Mouse (Mus musculus): ENCODE measurements around the gene Mknk2.

The Mknk2 gene

GRCm38 (mm10) chr10:80669737-80670485 lies 8.0 kb downstream of the Mknk2 start:
- peak; percentile 74 for DNase-seq

GRCm38 (mm10) chr10:80669018-80669417 lies 8.9 kb downstream of the Mknk2 start:
- no peak for DNase-seq

DNA sequence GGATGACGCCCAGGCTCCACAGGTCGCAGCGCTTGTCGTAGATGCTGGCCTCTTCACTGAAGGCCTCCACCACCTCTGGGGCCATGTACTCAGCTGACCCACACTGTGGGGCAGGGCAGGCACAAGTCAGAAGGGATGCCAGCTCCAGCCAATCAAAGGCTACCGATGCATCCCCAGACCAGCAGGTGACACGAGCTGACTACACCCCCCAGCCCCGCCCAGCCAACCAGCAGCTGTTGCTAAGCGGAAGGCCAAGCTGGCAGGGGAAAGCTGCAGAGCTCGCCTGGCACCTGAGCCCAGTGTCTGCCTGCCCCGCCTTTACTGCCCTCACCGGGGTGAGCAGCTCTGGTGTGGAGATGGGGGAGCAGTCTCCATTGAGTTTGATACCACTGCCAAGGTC lies 9.3 kb downstream of the Mknk2 start:
- no peak for DNase-seq

DNA sequence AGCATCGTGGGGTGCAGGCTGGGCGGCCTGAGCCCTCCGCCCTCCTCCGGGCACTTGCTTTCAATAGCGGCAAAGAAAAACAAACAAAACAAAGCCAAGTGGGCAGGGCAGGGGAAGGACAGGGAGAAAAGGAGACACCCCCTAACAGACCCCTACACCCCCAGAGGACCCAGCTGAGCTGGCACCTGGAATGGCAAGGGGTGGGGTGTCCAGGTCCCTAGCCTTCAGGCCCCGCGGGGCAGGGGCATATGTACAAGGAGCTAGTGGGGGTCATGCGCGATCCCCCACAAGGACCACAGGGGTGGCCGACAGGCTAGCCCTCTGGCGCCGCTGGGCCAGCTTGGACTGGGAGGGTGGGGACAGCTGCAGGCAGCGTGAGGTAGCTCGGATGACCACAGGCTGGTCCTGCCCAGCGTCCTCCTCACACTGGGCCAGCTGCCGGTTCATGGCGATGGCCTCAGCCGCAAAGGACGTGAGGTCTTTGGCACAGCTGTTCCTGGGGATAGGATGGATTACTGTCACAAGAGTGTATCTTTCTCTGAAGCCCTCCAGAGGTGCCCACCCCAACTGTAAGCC lies 11.0 kb downstream of the Mknk2 start:
- no peak for DNase-seq

- no peak for DNase-seq
Observed at GRCm38 (mm10) chr10:80665981-80666733, 11.8 kb downstream of the Mknk2 start.

DNA sequence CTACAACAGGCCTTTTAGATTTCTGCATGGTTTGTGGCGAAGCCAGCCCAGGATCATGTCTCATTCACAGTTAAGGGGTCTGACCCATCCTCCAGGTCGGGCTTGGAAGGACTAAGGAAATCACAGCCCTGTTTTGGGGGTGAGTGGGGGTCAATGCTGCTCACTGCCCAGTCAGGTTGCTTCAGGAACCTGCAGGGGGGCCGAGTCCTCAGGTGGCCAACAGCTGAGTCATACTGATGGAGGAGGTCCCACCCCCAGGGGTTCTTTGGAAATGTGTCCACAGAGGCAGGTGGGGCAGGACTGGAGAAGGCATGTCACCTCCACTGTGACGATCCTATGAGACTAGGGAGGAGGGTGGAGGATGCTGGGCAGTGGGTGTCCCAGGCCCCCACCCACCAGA lies 12.5 kb downstream of the Mknk2 start:
- DNase-seq = no peak

DNA sequence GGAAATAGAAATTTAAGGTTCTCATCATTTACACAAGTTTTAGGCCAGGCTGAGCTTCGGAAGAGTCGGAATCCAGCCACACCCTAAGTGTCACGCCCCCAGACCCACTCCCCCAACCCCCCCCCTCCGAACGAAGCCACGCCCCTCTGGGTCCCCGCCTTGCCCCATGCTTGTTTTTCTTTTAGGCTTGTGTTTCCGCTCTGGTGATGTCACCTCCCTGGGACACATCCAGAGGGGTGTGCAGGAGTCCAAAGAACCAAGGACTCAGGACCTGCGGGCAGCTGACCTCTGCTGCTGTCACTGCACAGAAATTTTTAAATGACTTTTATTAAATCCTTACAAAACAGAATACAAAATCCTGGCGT lies 12.9 kb downstream of the Mknk2 start:
- DNase-seq = no peak

DNA sequence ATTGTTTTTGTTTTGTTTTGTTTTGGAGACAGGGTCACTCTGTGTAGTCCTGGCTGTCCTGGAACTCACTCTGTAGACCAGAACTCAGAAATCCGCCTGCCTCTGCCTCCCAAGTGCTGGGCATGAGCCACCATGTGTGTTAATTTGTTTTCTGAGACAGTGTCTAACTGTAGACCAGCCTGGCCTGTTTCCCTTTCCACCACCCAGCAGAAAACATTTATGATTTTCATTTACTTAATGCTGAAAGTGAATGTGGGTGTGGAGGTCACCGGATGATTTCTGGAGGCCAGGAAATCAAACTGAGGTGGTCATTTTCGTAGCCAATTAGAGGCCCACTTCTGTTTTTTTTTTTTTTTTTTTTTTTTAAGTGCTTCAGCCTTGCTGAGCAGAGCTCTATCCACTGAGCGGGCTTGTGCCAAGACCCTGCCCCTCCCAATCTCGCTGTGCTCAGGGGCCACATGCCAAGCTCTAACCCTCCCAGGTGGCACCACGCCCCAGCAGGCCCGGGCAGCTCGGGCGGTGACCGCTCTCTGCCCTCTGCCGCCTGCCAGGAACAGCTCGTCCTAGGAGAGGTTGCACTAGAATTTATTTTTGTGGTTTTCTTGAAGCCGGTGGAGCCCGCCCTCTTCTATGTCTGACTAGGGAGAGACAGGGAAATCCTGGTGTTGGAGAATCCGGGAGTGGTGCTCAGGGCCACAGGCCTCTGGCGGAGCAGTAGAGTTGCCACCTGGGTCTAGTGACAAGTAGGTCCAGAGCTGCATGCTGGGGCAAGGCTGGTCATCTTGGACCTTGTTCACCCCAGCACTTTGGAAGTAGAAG lies 13.5 kb downstream of the Mknk2 start:
- DNase-seq = peak; percentile 73

DNA sequence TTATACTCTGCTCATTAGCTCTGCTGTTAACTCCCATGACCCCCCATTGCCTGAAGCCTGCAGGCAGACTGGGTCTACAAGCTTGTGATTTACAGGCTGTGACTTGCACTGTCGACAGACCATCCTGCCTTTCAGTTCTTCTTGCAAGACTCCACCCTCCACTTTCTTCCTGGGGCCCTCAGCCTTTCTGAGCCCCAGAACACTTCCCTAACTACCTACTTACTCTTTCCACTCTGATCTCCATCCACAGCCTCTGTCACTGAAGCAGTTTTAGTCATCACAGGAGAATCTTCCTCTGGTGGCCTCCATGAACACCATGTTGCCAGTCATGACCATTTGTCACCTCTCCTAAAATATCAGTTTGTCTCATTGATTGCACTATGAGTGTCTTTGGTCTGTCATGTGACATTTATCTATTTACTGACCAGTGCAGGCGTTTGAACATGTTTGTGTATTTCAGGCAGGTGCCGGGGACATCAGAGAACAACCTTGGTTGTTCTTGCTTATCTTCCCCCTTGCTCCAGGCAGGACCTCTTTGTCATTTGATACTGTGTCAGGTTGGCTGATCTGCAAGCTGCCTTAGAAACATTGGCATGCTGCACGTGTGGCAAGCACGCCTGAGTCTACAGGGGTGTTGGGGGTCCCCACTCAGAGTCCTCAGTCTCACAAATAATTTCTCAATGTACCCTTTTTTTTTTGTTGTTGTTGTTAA lies 14.3 kb downstream of the Mknk2 start:
- DNase-seq = no peak

DNA sequence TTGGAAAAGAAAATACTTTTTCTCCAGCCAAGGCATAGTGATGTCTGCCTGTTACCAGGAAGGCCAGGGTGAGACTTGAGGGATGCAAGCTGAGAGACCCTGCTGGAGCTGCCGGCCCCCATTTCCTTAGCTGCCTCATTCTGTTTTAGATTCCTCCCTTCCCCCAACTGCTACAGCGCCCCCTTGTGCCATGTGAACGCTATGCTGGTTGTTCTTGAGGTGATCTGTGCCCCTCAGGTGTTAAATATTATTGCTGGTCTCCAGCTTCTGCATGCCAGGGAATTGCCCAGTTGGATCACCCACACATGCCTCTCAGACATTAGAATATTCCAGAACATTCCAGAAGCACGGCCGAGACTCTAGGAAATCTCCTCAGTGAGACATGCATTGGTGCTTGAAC lies 16.8 kb downstream of the Mknk2 start:
- no peak for DNase-seq

- DNase-seq = peak; percentile 79
Observed at GRCm38 (mm10) chr10:80659213-80659612, 18.7 kb downstream of the Mknk2 start.

GRCm38 (mm10) chr10:80658841-80659202 lies 19.1 kb downstream of the Mknk2 start:
- no peak for DNase-seq

DNA sequence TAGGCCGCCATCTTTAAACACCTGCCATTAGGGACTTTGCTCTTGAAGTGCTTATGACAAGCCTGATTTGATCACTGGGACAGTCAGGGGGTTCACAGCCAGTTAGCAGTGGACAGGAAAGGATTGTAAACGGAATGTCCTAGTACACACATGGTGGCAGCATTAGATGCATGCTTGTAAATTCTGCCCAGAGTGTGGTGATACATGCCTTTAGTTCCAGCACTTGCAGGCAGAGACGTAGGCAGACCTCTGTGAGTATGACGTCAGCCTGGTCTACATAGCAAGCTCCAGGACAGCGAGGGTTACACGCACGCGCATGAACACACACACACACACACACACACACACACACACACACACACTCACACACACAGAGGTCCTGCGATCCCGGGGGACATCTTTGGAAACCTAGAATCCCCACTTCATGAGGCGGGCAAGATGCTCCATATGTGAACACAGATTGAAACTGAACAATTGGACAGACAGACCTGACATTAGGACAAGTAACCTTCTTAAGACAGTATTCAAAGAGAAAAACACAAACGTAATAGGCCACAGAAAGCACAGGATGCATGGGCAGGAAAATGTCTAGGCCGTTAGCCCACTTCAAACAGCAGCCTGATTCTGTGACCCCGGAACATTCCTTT lies 19.6 kb downstream of the Mknk2 start:
- no peak for DNase-seq

DNA sequence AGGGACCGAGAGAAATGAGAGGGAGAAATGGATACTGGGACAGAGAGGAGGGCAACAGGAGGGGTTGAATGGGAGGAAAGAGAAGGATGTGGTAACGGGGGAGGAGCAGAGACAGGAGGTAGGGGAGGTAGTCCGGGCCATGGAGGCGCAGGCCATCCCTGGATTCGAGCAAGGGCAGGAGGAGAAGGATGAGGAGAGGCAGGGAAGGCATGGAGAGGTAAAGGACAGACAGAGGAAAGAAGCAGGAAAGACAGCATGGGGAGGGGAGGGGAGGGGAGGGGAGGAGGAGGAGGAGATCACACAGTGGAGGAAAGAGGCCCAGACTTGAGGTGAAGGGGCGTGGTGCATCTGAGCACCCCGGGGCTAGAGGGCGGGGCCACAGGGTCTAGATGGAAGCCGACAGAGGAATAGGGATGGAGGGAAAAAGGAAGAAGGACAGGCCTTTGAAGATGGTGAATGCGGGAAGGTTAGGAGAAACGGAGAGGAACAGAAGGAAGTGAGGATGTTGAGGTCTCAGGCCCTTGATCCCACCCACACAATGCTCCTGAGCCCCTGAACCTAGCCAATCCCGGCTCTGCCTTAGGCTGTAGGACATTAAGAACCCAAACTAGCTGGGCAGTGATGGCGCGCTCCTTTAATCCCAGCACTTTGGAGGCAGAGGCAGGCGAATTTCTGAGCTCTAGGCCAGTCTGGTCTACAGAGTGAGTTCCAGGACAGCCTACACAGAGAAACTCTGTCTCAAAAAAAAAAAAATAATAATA lies 20.9 kb downstream of the Mknk2 start, which contains the start of gene Btbd2:
TSS of gene Btbd2 (minus strand) at position 209 of the 761 bp plus-strand sequence.
- no peak for DNase-seq

DNA sequence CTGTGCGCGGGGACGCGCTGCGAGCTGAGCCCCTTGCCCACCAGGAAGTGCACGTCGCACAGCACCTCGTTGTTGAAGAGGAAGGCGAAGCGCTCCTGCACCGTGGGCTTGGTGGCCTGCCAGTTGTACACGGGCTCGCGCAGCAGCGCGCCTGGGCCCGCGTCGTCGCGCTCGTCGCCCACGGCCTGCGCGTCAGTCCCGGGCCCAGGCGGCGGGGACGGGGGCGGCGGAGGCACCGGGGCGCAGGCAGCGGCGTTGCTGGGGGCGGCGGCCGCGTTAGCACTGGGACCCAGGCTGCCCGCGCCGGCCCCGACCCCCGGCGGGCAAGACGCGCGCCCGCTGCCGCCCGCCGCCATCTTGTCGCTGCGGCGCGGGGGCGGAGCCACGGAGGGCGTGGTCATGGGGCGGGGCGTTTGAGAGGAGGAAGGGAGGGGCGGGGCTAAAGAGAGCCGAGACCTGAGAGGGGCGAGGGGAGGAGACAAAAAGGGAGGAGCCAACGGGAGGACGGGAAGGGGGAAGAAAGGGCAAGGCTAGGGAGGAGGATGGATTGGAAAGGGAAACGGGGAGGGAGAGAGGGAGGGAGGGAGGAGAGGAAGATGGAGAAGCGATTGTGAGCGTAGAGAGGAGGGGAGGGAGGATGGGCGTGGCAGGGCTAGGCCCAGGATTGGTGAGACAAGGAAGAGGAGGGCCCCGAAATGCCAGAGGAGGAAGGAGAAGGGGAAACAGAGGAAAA lies 21.6 kb downstream of the Mknk2 start:
- DNase-seq = peak; percentile 97

GRCm38 (mm10) chr10:80655406-80656129 lies 22.3 kb downstream of the Mknk2 start:
- DNase-seq = no peak

DNA sequence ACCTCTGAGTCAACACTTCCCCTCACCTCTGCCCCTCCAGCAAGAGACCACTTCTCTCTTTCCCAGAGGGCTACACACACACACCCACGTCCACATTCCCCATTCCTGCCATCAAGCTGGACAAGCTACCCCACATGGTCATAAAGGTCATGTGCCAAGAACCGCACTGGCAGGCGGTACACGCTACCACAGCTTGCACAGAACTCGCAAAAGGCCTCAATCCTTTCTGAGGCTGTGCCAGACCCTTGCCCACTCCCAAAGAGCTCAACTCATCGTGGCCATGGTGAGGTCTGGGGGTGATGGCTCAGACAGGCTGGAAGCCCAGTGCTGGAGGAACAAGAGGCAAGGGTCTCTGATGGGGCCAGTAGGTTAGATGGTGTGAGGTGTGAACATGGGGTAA lies 23.0 kb downstream of the Mknk2 start:
- DNase-seq = no peak

GRCm38 (mm10) chr10:80653156-80653720 lies 24.7 kb downstream of the Mknk2 start:
- DNase-seq = no peak

GRCm38 (mm10) chr10:80650392-80650791 lies 27.5 kb downstream of the Mknk2 start:
- no peak for DNase-seq

All from cerebellum, adult 8-10 months (tissue).